Mouse (Mus musculus) left cerebral cortex, adult 2 months (tissue): ENCODE measurements at regions not wholly inside any gene's neighbourhood (a gene's known extent, or its start where the extent isn't known, plus 50 kb on each side); places are given as distances from the start of the nearest gene placed in this dataset.
A peak's percentile ranks its signal among the peaks of the same experiment; 100 is the strongest.

ENCODE experiments used
- DNase-seq, 2 experiments: peaks; one replicate each; pipeline ENCODE4 v3.0.0; 2021 to 2022; ENCODE audit warnings: low spot score in 2 of 2, mixed read lengths in 1 of 2; ENCODE audit errors: extremely low spot score in 1 of 2
- H3K27ac ChIP-seq: fragments of 200-600 bp; 2 replicates; pipeline ENCODE4 v1.8.1; 2022
- H3K4me3 ChIP-seq: fragments of 200-600 bp; 2 replicates; pipeline ENCODE4 v1.8.1; 2022
- CTCF ChIP-seq: fragments of 200-600 bp; IDR thresholded peaks from 2 replicates; pipeline ENCODE4 v1.8.1; 2022; ENCODE audit warnings: antibody characterized with exemption, mild to moderate bottlenecking, moderate library complexity
- intact Hi-C: fragments of 180-260 bp; cut with DNase I; formaldehyde crosslinking; loops from one replicate; pipeline ENCODE4 v1.15.1; 2025

- peak; percentile 21 for DNase-seq
- peak overlapping the region; percentile 36 for H3K4me3 ChIP-seq
- H3K27ac ChIP-seq: no peak overlapping the region
- no peak for TF ChIP-seq CTCF
- intact Hi-C loops: no loop called here
Observed at GRCm38 (mm10) chr8:80315371-80315770, 178.2 kb upstream of the Gypa start.

DNA sequence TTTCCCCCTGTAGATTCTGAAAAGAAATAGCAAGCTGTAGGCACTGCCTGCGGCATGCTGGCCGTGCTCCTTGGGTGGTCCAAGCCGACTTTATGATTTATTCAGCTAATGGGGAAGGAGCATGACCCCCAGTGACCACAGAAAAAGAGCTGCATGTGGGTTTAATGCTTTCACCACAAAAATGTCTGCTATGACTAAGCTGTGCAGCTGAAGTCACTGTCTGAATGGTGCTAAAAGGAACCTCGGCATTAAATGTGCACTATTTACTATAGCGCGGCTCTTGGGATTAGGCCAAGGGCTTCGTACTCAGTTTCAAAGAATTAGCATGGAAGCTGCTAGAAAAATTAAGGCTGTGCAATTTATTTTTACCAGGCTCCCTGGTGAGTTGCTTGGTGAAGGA lies 178.8 kb upstream of the Gypa start:
- intact Hi-C loops: no loop called here
- TF ChIP-seq CTCF: no peak
- Histone ChIP-seq H3K27ac (no peak overlapping the region), H3K4me3 (peak overlapping the region; percentile 36)
- DNase-seq: no peak

DNA sequence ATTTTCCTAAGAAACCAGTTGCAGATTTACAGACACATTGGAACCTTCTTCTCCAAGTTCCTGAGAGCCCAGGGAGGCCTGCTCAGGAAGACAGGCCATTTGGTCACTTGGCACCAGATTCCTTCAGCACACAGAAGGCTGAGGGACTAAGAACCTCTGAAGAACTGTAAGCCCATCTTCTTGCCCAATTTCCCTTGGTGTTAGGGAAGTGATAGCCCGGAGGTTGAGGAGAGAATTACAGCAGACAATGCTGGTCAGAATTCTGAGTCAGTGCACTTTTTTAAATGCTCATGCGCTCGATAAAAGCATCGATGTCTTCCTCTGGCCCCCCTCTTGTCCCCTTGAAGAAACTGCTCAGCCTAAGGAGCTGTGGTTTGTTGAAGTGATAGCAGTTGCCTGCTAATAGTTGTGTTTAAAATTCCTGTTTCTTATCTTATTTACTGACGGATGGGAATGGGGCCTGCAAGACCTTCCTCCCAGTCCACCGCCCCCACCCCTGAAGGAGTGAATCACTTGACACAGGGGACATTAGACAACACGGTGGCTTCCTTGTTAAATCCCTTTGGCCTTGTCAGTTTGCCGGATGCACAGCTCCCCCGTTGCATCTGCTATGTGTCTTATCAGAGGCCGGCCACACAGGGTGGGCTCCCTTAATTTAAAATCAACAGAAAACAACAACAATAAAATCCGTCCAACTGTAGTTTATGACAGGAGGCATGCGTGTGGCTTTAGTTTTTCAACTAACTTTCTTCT lies 179.5 kb upstream of the Gypa start:
- TF ChIP-seq CTCF: no peak; the same call in 1 of the 2 replicates
- intact Hi-C loops: no loop called here
- Histone ChIP-seq H3K27ac (no peak overlapping the region), H3K4me3 (no peak overlapping the region)
- DNase-seq: no peak

DNA sequence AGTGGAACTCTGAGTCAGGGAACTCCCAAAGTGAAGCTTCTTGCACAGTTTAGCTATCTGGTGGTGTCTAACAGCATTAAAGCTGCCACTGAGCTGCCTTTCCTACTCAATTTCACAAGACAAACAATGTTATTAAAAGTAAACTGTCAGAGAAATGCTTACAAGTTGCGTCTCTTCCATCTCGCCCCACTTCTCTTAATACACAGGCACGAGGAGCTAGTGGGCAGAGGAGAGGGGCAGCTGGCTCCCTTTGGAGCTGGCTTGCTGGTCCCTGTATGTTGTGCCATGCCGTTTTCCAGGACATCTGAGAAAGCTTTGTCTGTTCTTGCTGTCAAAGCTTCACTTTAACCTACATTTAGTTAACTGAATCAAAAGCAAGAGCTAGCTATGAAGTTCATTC lies 185.8 kb upstream of the Gypa start:
- no peak overlapping the region for H3K4me3 ChIP-seq
- no peak for DNase-seq
- intact Hi-C loops: no loop called here
- no peak overlapping the region for H3K27ac ChIP-seq
- no peak for TF ChIP-seq CTCF

GRCm38 (mm10) chr8:80298596-80298995 lies 195.0 kb upstream of the Gypa start:
- H3K27ac ChIP-seq: no peak overlapping the region
- intact Hi-C loops: no loop called here
- no peak for TF ChIP-seq CTCF
- no peak overlapping the region for H3K4me3 ChIP-seq
- DNase-seq: no peak

DNA sequence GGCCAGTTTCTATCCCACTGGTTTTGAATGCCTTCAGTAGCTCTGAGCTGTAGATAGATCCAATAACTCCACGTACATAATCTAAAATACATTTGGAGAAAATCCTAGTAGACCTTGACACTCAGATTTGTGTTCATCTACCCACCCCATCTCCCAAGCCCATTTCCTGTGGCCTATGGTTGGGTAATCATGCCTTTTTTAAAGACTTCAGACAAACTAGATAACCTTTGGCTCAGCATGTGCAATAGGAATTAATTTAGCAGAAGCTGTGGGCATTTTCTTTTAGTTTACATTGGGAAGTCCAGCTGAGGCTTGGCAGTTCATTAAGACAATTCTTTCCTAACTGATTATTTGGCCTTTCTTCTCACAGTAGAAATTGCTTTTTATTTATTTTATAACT lies 203.3 kb upstream of the Gypa start:
- H3K27ac ChIP-seq: no peak overlapping the region
- TF ChIP-seq CTCF: no peak
- no peak for DNase-seq
- intact Hi-C loops: no loop called here
- no peak overlapping the region for H3K4me3 ChIP-seq

DNA sequence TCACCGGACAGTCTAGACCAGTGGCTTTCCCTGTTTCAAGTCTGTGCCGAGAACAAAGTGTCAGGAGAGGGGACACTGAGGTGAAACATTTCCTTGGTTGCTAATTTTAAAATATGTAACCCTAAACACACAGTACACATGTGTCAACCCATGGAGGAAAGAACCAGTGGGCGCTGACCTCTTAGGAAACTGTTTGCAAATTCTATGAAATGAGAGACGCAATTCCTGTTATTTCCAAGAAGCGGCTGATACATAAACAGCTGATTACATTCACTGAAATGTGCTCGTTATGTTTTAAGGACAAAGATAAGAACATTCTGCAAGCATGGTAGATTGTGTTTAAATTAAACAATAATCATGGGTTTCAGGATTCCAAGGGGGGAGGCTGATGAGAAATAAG lies 204.3 kb upstream of the Gypa start:
- intact Hi-C loops: no loop called here
- no peak for DNase-seq
- Histone ChIP-seq H3K27ac (no peak overlapping the region), H3K4me3 (no peak overlapping the region)
- no peak for TF ChIP-seq CTCF

- intact Hi-C loops: no loop called here
- TF ChIP-seq CTCF: no peak
- H3K4me3 ChIP-seq: no peak overlapping the region
- DNase-seq: no peak
- no peak overlapping the region for H3K27ac ChIP-seq
Observed at GRCm38 (mm10) chr8:80268910-80269460, 211.2 kb upstream of the Hhip start.

- Histone ChIP-seq H3K27ac (no peak overlapping the region), H3K4me3 (no peak overlapping the region)
- intact Hi-C loops: no loop called here
- TF ChIP-seq CTCF: no peak
- no peak for DNase-seq
Observed at GRCm38 (mm10) chr8:80264915-80265314, 207.1 kb upstream of the Hhip start.

DNA sequence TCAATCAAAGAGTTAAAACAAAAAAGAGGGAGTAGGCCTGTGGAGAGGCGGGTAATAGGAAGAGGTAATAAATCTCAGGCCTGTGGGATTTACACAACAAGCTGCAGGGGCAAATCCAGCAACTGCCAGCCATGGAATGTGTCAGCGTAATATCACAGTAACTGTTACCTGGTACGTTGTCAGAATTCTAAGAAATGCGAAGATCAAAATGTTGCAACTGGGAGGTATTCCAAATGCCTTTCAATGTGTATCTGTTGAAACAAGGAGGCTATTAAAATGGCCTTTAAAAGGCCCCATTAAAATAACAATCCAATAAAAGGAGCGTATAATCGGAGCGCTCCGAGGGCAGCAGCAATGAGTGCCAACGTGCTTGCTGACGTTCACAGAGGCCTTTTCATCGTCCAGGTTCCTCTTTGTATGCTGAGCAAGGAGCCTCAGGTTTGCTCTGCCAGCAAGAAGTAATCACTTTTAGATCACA lies 205.7 kb upstream of the Hhip start:
- no peak overlapping the region for H3K4me3 ChIP-seq
- no peak overlapping the region for H3K27ac ChIP-seq
- DNase-seq: no peak
- intact Hi-C loops: no loop called here
- no peak for TF ChIP-seq CTCF

GRCm38 (mm10) chr8:80262911-80263310 lies 205.1 kb upstream of the Hhip start:
- no peak for DNase-seq
- TF ChIP-seq CTCF: no peak
- intact Hi-C loops: no loop called here
- H3K4me3 ChIP-seq: no peak overlapping the region
- no peak overlapping the region for H3K27ac ChIP-seq

GRCm38 (mm10) chr8:80253541-80253940 lies 195.7 kb upstream of the Hhip start:
- no peak for TF ChIP-seq CTCF
- no peak overlapping the region for H3K4me3 ChIP-seq
- no peak overlapping the region for H3K27ac ChIP-seq
- no peak for DNase-seq
- intact Hi-C loops: no loop called here

GRCm38 (mm10) chr8:80251595-80251994 lies 193.8 kb upstream of the Hhip start:
- Histone ChIP-seq H3K4me3 (no peak overlapping the region), H3K27ac (no peak overlapping the region)
- no peak for TF ChIP-seq CTCF
- intact Hi-C loops: no loop called here
- DNase-seq: no peak
